Mouse (Mus musculus) CH12.LX (cell line): ENCODE results near the gene Dync1i1. TPM values are rescaled to one million over a fixed set of nuclear protein-coding genes. Genes with fewer than 3 reads are reported as not detected.

Experiments
- DNase-seq: peaks from one replicate; pipeline ENCODE4 v3.0.0-alpha.2; 2013; ENCODE audit errors: extremely low read depth
- H3K27ac ChIP-seq: 2 replicates; pipeline ENCODE4 v1.5.1; 2012; ENCODE audit warnings: low read depth, mild to moderate bottlenecking, control low read depth, moderate library complexity; ENCODE audit not compliant: insufficient read depth
- H3K27me3 ChIP-seq: replicated peaks from 2 replicates; pipeline ENCODE3; 2012; ENCODE audit warnings: inconsistent platforms
- H3K36me3 ChIP-seq, 2 experiments: replicated peaks in 1 of 2; 2 replicates each; pipeline versions ENCODE3 to v1.6.1; 2012; ENCODE audit warnings: inconsistent platforms in 1 of 2, low read length in 1 of 2, mild to moderate bottlenecking in 1 of 2, mixed read lengths in 1 of 2, moderate library complexity in 1 of 2; ENCODE audit not compliant: control insufficient read depth in 1 of 2, insufficient read depth in 1 of 2
- H3K4me1 ChIP-seq, 2 experiments: 2 replicates each; pipeline ENCODE4 v1.6.1; 2012; ENCODE audit warnings: inconsistent platforms in 1 of 2, moderate library complexity in 1 of 2; ENCODE audit not compliant: insufficient read depth in 2 of 2, control insufficient read depth in 1 of 2
- H3K4me2 ChIP-seq: 2 replicates; pipeline ENCODE4 v1.6.1; 2012; ENCODE audit warnings: low read depth, mild to moderate bottlenecking, control low read depth; ENCODE audit not compliant: poor library complexity, insufficient read depth, severe bottlenecking
- H3K4me3 ChIP-seq, 3 experiments: fragments of 150-350 bp in 1 of 3; sonication (generic) in 1 of 3; replicated peaks in 1 of 3; 2 replicates each; pipeline versions ENCODE3 to v1.5.1; 2011 to 2012; ENCODE audit warnings: low read depth in 2 of 3, low read length in 2 of 3, mild to moderate bottlenecking in 2 of 3, moderate library complexity in 2 of 3, control low read depth in 1 of 3, improper control_type of control experiment in 1 of 3, inconsistent platforms in 1 of 3, mixed read lengths in 1 of 3; ENCODE audit not compliant: poor library complexity in 1 of 3
- H3K79me2 ChIP-seq: replicated peaks from 2 replicates; pipeline ENCODE4 v1.6.1; 2012; ENCODE audit warnings: mild to moderate bottlenecking, moderate library complexity; ENCODE audit not compliant: control insufficient read depth, poor library complexity, insufficient read depth, severe bottlenecking; ENCODE audit errors: extremely low read depth
- H3K9ac ChIP-seq: 2 replicates; pipeline ENCODE4 v1.6.1; 2012; ENCODE audit warnings: low read depth, mild to moderate bottlenecking, control low read depth, moderate library complexity; ENCODE audit not compliant: insufficient read depth
- H3K9me3 ChIP-seq: replicated peaks from 2 replicates; pipeline ENCODE3; 2012; ENCODE audit warnings: low read length, inconsistent platforms, mixed read lengths
- E2F4 ChIP-seq: IDR thresholded peaks from 2 replicates; pipeline ENCODE4 v1.6.1; 2011; ENCODE audit warnings: low read depth, low read length, improper control_type of control experiment; ENCODE audit not compliant: insufficient replicate concordance
- ELF1 ChIP-seq: IDR thresholded peaks from 2 replicates; pipeline ENCODE4 v1.6.1; 2014; ENCODE audit warnings: low read depth, mild to moderate bottlenecking, inconsistent platforms, low read length, improper control_type of control experiment
- EP300 ChIP-seq: IDR thresholded peaks from 2 replicates; pipeline ENCODE4 v1.6.1; 2011; ENCODE audit warnings: low read length, improper control_type of control experiment
- ETS1 ChIP-seq: conservative IDR thresholded peaks from 2 replicates; pipeline ENCODE4 v1.6.1; 2012; ENCODE audit warnings: low read depth, mild to moderate bottlenecking, inconsistent platforms, low read length, improper control_type of control experiment, moderate library complexity
- GABPA ChIP-seq: IDR thresholded peaks from 2 replicates; pipeline ENCODE4 v1.6.1; 2012; ENCODE audit warnings: low read depth, low read length, improper control_type of control experiment, inconsistent platforms; ENCODE audit not compliant: insufficient replicate concordance
- JUN ChIP-seq: IDR thresholded peaks from 2 replicates; pipeline ENCODE4 v1.6.1; 2011; ENCODE audit warnings: low read depth, mild to moderate bottlenecking, low read length, improper control_type of control experiment, moderate library complexity; ENCODE audit not compliant: insufficient read depth
- JUND ChIP-seq: conservative IDR thresholded peaks from 2 replicates; pipeline ENCODE4 v1.6.1; 2011; ENCODE audit warnings: low read depth, low read length, improper control_type of control experiment
- KAT2A ChIP-seq: IDR thresholded peaks from 2 replicates; pipeline ENCODE4 v1.6.1; 2012; ENCODE audit warnings: low read length, improper control_type of control experiment, inconsistent platforms; ENCODE audit not compliant: insufficient replicate concordance
- MAFK ChIP-seq: IDR thresholded peaks from 2 replicates; pipeline ENCODE4 v1.6.1; 2011; ENCODE audit warnings: low read length, improper control_type of control experiment; ENCODE audit not compliant: insufficient replicate concordance
- MAX ChIP-seq: IDR thresholded peaks from 2 replicates; pipeline ENCODE4 v1.6.1; 2011; ENCODE audit warnings: low read length, improper control_type of control experiment
- MAZ ChIP-seq: IDR thresholded peaks from 2 replicates; pipeline ENCODE4 v1.6.1; 2012; ENCODE audit warnings: low read depth, mild to moderate bottlenecking, inconsistent platforms, low read length, improper control_type of control experiment, moderate library complexity
- MEF2A ChIP-seq: IDR thresholded peaks from 2 replicates; pipeline ENCODE4 v1.6.1; 2014; ENCODE audit warnings: low read depth, mild to moderate bottlenecking, inconsistent platforms, low read length, improper control_type of control experiment, borderline replicate concordance
- MYC ChIP-seq: IDR thresholded peaks from 2 replicates; pipeline ENCODE4 v1.6.1; 2011; ENCODE audit warnings: low read depth, mild to moderate bottlenecking, improper control_type of control experiment, low read length
- NELFE ChIP-seq: IDR thresholded peaks from 2 replicates; pipeline ENCODE4 v1.6.1; 2011; ENCODE audit warnings: low read depth, low read length, improper control_type of control experiment
- NRF1 ChIP-seq: IDR thresholded peaks from 2 replicates; pipeline ENCODE4 v1.6.1; 2014; ENCODE audit warnings: low read depth, mild to moderate bottlenecking, inconsistent platforms, low read length, improper control_type of control experiment, moderate library complexity
- POLR2AphosphoS2 ChIP-seq: IDR thresholded peaks from 2 replicates; pipeline ENCODE4 v1.6.1; 2011; ENCODE audit warnings: low read depth, low read length, improper control_type of control experiment
- RAD21 ChIP-seq: IDR thresholded peaks from 2 replicates; pipeline ENCODE4 v1.6.1; 2011; ENCODE audit warnings: low read depth, mild to moderate bottlenecking, low read length, improper control_type of control experiment, moderate library complexity
- RCOR1 ChIP-seq: conservative IDR thresholded peaks from 2 replicates; pipeline ENCODE4 v1.6.1; 2012; ENCODE audit warnings: low read depth, mild to moderate bottlenecking, inconsistent platforms, low read length, improper control_type of control experiment
- SMC3 ChIP-seq: IDR thresholded peaks from 2 replicates; pipeline ENCODE4 v1.6.1; 2011; ENCODE audit warnings: low read depth, low read length, improper control_type of control experiment
- TBP ChIP-seq: conservative IDR thresholded peaks from 2 replicates; pipeline ENCODE4 v1.6.1; 2011; ENCODE audit warnings: low read depth, low read length, improper control_type of control experiment
- USF1 ChIP-seq: IDR thresholded peaks from 2 replicates; pipeline ENCODE4 v1.6.1; 2014; ENCODE audit warnings: low read depth, mild to moderate bottlenecking, inconsistent platforms, low read length, improper control_type of control experiment
- USF2 ChIP-seq: conservative IDR thresholded peaks from 2 replicates; pipeline ENCODE4 v1.6.1; 2011; ENCODE audit warnings: low read depth, low read length, improper control_type of control experiment
- ZC3H11A ChIP-seq: IDR thresholded peaks from 2 replicates; pipeline ENCODE4 v1.6.1; 2012; ENCODE audit warnings: low read depth, mild to moderate bottlenecking, inconsistent platforms, low read length, improper control_type of control experiment
- ZKSCAN1 ChIP-seq: IDR thresholded peaks from 2 replicates; pipeline ENCODE4 v1.6.1; 2012; ENCODE audit warnings: low read depth, inconsistent platforms, low read length, improper control_type of control experiment, borderline replicate concordance
- ZMIZ1 ChIP-seq: IDR thresholded peaks from 2 replicates; pipeline ENCODE4 v1.6.1; 2012; ENCODE audit warnings: low read depth, mild to moderate bottlenecking, inconsistent platforms, low read length, improper control_type of control experiment
- dilution Hi-C: fragments of 300-500 bp; cut with MboI; formaldehyde crosslinking; loops from 2 replicates; pipeline ENCODE4 v1.14.3; 2020; ENCODE audit warnings: low sequenced_read_pairs; ENCODE audit not compliant: extremely low pct_unique_long_range_greater_than_20kb, extremely low pct_ligation_motif_present
- in situ Hi-C: fragments of 300-500 bp; cut with MboI; formaldehyde crosslinking; loops from 3 replicates; pipeline ENCODE4 v1.14.3; 2019; ENCODE audit warnings: low sequenced_read_pairs, low pct_ligation_motif_present, low pct_unique_long_range_greater_than_20kb, mixed read lengths
- polyA plus RNA-seq: library from polyadenylated mRNA; unstranded; fragments of >175 nt; gene quantifications from 2 replicates; pipeline ENCODE4 v1.2.1, GENCODE M21; 2012; ENCODE audit warnings: low read depth; ENCODE audit not compliant: insufficient read length
- total RNA-seq, 2 experiments: library from RNA; depleted of rRNA; stranded (reverse); fragments of 300-350 nt in 1 of 2; fragments of >200 nt in 1 of 2; gene quantifications; 2 replicates each; pipeline ENCODE4 v1.2.3; 2012 to 2014

The Dync1i1 gene
- total and polyA plus RNA-seq, 3 experiments = not detected

DNA sequence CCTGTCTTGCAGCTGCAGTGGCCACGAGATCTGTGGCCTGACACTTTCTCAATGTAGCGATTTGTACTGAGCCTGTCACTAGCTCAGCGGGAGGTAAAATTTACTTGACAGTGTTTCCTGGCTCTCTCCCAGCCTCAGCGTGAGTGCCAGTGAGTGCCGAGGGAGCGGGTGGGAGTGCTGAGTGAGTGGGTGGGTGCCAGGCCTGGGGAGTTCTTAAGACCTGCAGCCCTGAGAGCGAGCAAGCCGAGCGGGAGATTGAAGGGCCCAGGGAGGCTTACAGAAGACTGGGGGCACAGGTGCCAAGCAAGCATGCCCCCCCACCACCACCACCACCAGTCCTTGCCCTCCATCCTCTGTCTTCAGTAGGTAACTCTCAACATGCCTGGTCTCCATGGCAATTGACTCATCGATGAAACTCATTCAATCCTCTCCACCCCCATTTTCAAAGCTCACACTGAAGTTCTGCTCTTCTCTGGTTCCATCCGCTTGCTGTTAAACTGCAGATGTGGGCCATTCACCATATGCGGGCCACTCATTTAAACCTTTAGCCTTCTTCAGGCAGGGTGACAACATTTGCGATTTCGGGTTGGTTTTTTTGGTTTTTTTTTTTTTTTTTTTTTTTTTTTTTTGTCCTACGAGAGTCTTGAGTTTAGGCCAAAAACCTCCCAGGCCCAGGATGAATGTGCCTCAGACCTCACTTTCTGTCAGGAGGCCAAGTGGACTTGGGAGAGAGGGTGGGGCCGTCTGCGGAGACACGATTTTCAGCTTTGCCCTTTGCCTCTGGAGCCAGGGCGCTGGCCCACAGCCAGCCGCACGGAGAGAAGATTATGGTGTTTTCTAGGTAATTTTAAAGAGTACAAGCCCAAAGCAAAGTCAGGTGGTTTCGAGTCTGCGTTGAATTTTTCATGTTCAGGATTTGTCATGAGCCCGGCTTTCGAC is 266.6 kb downstream of the Dync1i1 start:
- H3K4me1 ChIP-seq = no peaks in the 10 kb centered on the region
- TF ChIP-seq MAX = no peak
- TF ChIP-seq RAD21 = no peak
- no peak for TF ChIP-seq SMC3
- TF ChIP-seq KAT2A = no peak
- TF ChIP-seq TBP = no peak
- no peak for TF ChIP-seq EP300
- no peak for TF ChIP-seq E2F4
- TF ChIP-seq NELFE = no peak
- no peak for TF ChIP-seq NRF1
- no peak for TF ChIP-seq JUN
- TF ChIP-seq MAFK = no peak
- TF ChIP-seq, all 38 proteins: peak for 0
- in situ Hi-C loops (no loop called here), dilution Hi-C loops (no loop called here)
- Histone ChIP-seq H3K79me2 (no peaks in the 10 kb centered on the region), H3K36me3 (no peaks in the 10 kb centered on the region), H3K9me3 (no peaks in the 10 kb centered on the region), H3K4me2 (no peak overlapping the region), H3K4me3 (no peak overlapping the region), H3K27ac (no peak overlapping the region), H3K27me3 (no peaks in the 10 kb centered on the region), H3K9ac (no peak overlapping the region)
- no peak for DNase-seq

GRCm38 (mm10) chr6:5993056-5993455 is 267.6 kb downstream of the Dync1i1 start:
- in situ Hi-C loops (no loop called here), dilution Hi-C loops (no loop called here)
- no peaks in the 10 kb centered on the region for H3K4me1 ChIP-seq
- H3K36me3 ChIP-seq = no peaks in the 10 kb centered on the region
- no peak overlapping the region for H3K9ac ChIP-seq
- no peak for TF ChIP-seq GABPA
- TF ChIP-seq USF2 = no peak
- no peak for TF ChIP-seq ZC3H11A
- TF ChIP-seq USF1 = no peak
- TF ChIP-seq MYC = no peak
- no peak for TF ChIP-seq ZKSCAN1
- TF ChIP-seq ZMIZ1 = no peak
- TF ChIP-seq ETS1 = no peak
- TF ChIP-seq POLR2AphosphoS2 = no peak
- no peak for TF ChIP-seq MEF2A
- TF ChIP-seq RCOR1 = no peak
- TF ChIP-seq ELF1 = no peak
- TF ChIP-seq JUND = no peak
- TF ChIP-seq MAZ = no peak
- H3K79me2 ChIP-seq = no peaks in the 10 kb centered on the region
- H3K4me3 ChIP-seq = no peak overlapping the region
- H3K4me2 ChIP-seq = no peak overlapping the region
- no peaks in the 10 kb centered on the region for H3K27me3 ChIP-seq
- DNase-seq = no peak
- no peaks in the 10 kb centered on the region for H3K9me3 ChIP-seq
- no peak overlapping the region for H3K27ac ChIP-seq
